Mouse (Mus musculus) megakaryocyte, embryonic 14.5 days (primary cell): Measurements from ENCODE around the gene Cnr2.

Source experiments
- FLI1 ChIP-seq: IDR thresholded peaks from 2 replicates; pipeline ENCODE4 v1.6.1; 2012; ENCODE audit warnings: low read length, inconsistent platforms, mixed read lengths
- GATA1 ChIP-seq: IDR thresholded peaks from 3 replicates; pipeline ENCODE4 v1.6.1; 2012; ENCODE audit warnings: mixed read lengths, low read length, inconsistent platforms, borderline replicate concordance

DNA sequence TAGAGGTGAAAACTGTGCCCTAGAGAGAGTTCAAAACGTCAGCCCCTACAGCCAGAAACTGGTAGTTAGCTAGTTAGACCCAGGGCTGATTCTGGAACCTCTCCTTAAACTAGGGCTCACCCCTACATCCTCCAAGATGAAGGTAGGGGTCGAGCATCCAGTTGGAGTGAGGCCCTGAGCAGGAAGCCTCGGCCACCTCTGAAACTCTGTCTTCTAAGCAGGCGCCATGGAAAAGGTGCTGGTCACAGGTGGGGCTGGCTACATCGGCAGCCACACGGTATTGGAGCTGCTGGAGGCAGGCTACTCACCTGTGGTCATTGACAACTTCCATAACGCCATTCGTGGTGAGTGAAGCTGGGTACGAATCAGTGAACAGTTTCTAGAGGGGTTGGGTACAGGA, 69.9 kb downstream of the Cnr2 start:
- TF ChIP-seq GATA1 (no peak), FLI1 (no peak)
